Mouse (Mus musculus) lung, postnatal 36 days (tissue): ENCODE results near the gene Atg16l2.

ENCODE experiments used
- DNase-seq: peaks from one replicate; pipeline ENCODE4 v3.0.0; 2022; ENCODE audit warnings: mixed read lengths

The Atg16l2 gene

GRCm38 (mm10) chr7:101320399-101321217 lies 18.6 kb upstream of the Atg16l2 start:
- peak; percentile 43 for DNase-seq

DNA sequence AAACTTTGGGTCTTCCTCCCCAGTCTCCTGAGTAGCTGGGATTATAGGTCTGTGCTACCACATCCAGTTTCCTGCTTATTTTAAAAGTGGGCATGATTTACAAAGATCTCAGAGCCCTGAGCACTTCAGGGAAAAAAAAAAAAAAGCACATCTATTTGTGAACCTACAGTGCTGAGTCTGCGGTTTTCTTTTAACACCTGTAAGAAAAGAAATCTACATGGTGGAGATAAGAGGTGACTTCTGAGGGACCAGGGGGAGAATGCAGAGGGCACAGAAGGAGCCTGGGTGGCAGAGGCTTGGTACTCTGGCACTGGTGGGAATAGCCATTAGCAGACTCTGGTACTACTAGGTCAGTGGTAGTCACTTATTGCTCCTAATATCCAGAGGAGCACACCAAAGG lies 17.7 kb upstream of the Atg16l2 start:
- DNase-seq: no peak

DNA sequence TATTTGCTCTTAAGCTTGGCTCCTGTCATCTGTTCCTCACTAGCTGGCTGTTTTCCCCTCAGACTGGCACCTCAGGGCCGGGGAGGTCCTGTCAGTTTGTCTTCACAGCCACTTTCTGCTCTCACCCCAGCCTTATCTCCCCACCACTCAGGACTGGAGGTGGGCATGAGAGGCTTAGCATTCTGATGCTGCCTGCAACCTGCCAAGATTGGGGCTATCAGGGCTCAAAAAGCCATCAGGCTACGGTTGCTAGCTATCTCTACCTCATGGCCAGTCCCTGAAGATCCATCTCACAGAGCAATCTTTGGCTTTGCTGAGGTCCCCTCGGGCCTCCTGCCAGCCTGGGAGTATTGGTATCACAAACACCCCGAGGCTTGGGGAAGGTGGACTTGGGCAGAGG lies 16.8 kb upstream of the Atg16l2 start:
- DNase-seq: no peak

DNA sequence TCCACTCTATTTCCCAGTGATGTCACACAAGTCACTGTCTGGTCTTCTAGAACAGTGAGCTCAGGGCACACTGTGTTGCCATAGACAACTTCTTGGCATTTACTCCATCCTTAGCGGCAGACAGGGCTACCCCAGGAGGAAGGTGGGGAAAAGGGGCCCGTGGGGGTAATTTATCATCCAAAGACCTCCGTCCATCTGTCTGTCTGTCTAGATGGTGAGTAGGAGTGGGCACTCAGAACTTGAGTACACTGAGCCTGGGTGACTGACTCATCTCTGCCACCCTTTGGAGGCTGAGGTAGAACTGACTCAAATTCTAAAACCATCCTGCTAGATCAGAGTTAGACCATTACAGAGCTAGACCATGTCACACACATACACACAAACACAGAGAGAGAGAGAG lies 15.0 kb upstream of the Atg16l2 start, which contains the start of gene Stard10:
Gene Stard10 (plus strand): TSS at position 73 of the 400 bp plus-strand sequence.
- no peak for DNase-seq

DNA sequence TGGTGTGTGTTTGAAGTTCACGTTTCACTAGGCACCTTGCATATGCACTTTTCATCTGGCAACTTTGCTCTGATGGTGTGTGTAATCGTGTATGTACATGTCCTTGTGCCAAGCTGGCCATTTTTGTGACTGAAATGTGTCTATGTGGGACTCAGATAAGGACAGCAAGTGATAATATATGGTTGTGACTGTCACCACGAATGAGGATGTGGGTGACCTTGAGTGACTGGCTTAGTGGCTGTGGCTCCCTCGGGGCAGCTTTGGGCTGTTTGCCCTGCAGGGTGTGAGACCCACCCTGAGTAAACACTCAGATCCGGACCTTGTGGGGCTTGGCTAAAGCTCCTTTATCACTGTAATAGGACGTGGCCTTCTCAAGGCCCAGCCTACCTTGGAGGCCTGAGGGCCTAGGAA lies 14.5 kb upstream of the Atg16l2 start:
- peak; percentile 65 for DNase-seq

- no peak for DNase-seq
Measured at GRCm38 (mm10) chr7:101315699-101316098, 13.6 kb upstream of the Atg16l2 start.

DNA sequence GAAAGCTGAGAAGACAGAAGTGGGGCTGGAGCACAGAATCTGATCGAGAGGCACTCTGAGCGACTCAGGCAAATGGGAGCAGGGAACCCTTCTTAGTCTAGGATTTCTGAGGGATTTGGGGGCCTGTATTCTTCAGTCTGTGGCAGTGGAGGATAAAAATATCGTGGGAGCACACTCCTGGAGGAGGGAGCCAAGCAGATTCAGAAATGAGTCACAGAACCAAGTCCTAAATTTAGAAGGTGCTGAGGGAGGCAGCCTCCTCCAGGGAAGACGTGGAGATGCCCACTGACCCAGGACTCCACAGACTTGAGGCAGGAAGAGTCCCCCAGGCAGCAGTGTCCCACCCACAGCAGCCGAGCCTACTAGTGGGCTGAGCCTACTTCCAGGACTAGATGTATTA lies 12.3 kb upstream of the Atg16l2 start:
- no peak for DNase-seq

DNA sequence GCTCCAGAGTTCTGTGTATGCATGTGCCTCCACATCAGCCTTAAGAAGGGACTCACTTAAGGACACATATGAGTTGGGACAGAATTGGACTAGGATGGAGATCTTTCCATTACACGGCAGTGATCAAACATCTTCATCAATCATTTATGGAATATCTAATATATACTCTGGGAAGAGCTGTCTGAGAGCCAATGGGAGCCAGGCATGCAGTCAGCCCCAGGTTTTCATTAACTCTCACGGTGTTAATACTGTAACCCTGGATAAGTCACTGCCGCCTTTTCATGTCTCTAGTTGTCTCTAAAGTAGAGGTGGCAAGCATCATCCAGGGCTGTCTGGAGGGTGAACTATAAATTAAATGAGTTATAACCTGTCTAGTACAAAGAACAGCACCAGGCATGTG lies 11.0 kb upstream of the Atg16l2 start:
- no peak for DNase-seq

GRCm38 (mm10) chr7:101311061-101311460 lies 9.0 kb upstream of the Atg16l2 start:
- DNase-seq: peak; percentile 27

GRCm38 (mm10) chr7:101310327-101311028 lies 8.4 kb upstream of the Atg16l2 start:
- DNase-seq: peak; percentile 100

- DNase-seq: no peak
Measured at GRCm38 (mm10) chr7:101309985-101310326, 7.9 kb upstream of the Atg16l2 start.

DNA sequence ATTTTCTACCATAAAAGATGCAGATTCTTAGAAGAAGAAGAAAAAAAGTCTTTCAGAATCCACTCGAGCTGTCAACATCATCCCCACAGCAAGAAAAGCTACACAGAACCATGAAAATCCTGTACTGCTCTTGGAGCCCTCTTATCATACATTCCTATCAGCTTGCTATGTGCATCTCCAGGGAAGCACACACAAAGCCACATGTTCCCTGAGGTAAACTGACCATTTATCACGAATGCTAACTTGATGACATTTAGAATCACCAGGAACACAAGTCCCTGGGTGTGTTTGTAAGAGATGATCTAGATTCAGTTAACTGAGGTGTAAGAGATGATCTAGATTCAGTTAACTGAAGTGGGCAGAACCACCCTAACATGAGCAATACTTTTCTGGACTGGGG lies 4.8 kb upstream of the Atg16l2 start:
- DNase-seq: no peak

- no peak for DNase-seq
Measured at GRCm38 (mm10) chr7:101302691-101303090, 640 bp upstream of the Atg16l2 start.

DNA sequence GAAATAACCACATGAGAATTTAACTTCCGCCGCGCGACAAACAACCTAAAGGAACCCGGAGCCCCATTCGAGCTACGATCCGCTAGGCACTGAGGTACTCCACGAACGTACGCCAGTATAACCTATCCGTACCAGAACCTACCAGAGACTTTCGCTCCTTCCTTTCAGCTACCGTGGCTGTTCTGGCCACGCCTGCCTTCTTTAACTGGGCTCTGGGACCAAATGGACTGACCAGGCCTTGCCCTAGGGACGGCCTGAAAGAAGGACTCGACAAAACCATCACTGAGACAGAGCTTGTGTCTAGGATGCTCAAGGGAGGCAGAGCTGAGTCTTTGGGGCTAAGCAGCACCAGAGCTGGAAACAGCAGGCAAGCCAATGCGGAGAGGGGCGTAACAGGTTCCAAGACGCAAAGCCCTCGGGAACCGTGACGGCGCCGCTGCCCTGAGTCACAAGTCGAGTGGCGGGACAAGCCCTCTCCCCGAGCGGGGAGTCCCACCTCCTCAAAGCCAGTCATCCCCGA lies 630 bp downstream of the Atg16l2 start:
- DNase-seq: peak; percentile 49

- no peak for DNase-seq
Measured at GRCm38 (mm10) chr7:101298375-101298774, 3.7 kb downstream of the Atg16l2 start.

DNA sequence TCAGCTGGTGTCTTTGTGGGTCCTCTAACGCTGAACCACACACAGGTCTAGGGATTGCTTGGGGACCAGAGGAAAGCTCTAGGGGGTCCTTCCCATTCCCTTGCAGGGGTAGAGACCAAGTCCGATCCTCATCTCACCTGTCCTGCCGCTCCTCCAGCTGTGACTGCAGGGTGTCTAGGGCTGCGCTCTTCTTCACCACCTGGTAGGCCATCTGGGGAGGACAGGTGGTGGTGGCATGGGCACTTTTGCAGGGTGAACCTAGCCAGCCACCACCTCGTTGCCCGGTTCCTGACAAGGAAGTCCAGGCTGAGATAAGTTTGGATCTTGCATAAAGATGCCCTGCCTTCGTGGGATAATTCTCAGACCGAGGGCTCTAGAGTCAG lies 5.0 kb downstream of the Atg16l2 start:
- no peak for DNase-seq

DNA sequence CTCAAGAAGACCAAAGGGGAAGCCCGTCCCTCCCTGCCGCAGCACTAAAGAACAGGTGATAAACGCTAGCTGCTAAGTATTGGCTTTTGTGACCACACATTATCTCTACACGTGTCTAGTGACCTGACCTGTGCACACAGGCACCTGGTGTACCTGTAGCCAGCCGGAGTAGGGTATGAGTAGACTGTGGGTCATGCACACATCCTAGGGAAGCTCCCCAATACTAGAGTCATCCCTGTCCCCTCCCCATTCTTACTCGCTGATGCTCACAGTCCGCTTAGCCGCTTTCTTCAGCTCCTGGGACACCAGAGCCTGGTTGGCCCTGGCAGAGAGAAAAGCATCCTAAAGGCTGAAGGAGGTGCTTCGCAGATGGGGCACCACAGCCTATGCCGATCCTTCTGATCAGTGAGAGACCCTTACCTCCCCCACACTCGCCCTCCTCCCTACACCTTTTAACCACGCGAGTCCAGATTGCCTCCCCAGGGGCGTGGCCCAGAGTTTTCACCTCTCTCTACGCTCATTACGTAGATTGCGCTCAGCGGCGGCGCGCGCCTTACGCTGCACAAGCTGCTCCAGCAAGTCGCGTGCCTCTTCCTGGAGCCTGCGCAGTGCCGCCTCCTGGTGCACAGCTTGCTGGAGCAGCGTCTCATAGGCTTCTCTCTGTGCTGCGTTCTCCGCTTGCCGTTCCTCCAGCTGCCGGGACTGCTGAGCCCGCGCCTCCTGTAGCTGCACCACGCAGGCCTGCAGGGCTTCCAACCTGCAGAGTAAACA lies 5.6 kb downstream of the Atg16l2 start:
- peak; percentile 86 for DNase-seq

DNA sequence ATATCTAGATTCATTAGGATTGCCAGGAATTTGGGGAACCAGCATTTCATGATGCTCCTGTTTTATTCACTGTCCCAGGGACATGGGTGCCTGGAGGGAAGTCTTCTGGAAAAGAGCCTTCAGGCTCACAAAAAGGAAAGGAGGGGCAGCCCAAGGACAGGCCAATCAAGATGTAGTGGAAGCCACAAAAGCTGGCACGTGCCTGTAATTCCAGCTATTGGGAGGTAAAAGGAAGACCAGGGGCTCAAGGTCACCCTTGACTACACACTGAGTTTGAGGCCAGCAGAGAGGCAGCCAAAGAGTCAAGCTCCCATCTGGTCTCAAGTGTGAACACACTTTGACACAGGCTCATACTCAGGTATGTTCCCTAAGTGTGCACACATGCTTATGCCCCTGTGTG lies 6.6 kb downstream of the Atg16l2 start:
- DNase-seq: no peak

GRCm38 (mm10) chr7:101293611-101294010 lies 8.4 kb downstream of the Atg16l2 start:
- peak; percentile 23 for DNase-seq

GRCm38 (mm10) chr7:101293138-101293537 lies 8.9 kb downstream of the Atg16l2 start:
- DNase-seq: no peak

DNA sequence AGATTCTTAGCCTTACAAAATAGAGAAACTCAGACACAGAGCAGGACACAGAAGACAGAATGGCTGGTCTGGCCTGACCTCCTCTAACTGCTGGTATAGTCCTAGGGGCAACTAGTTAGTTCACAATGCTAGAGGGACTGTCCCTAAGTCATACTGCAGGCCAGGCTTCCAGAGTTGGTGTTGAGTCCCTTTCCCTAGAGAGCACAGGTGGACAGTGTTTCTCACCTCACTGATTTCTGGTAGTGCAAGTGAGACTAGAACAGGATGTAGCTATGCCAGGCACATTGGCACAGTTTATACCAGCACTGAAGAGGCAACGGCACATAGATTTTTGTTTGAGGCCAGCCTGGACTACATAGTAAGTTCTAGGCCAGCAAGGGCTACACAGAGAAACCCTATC lies 9.4 kb downstream of the Atg16l2 start:
- DNase-seq: no peak

GRCm38 (mm10) chr7:101292086-101292485 lies 10.0 kb downstream of the Atg16l2 start:
- no peak for DNase-seq

DNA sequence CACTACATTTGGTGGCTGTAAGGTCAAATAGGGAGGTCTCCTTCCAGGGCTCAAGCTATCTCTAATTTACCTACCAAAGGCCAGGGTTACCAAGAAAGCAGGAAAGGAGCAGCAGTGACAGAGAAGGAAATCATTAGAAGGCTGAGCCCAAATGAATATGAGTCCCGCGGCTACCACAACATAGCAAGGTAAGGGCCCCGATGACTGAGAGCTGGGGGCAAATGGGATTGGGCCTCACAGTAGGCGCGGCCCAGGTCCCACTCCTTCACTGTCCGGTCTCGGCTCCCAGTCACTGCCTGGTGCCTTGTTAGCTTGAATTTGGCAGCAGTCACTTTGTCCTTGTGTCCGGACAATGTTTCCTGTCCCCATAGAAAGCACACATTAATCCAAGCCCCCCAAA lies 10.4 kb downstream of the Atg16l2 start:
- DNase-seq: no peak
